Mouse (Mus musculus) skeletal muscle tissue, adult 2 months (tissue): ENCODE results near the gene Ptpn1.

Experiments
- DNase-seq: peaks from one replicate; pipeline ENCODE4 v3.0.0-alpha.2; 2012; ENCODE audit warnings: low read depth, low spot score

Gene Ptpn1

GRCm38 (mm10) chr2:167947251-167947650 lies 15.4 kb downstream of the Ptpn1 start:
- DNase-seq: no peak

DNA sequence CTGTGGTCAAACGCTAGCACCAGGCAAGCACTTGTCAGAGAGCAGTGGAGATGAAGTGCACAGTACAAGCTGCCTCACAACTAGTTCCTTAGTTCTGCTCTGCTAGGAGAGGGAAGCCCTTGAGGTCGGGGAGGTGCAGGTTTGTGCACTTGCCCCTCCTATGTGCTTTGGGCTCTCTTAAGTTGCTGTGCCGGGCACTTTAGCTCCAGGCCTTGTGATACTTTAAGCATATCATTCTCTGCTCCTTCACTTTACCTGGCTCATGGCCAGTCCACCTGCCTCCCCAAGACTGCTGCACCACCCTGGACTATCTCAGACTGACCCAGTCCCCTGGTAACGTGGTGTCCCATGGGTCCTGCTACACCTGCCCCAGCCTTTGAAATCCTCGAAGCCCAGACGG lies 16.2 kb downstream of the Ptpn1 start:
- DNase-seq: no peak

DNA sequence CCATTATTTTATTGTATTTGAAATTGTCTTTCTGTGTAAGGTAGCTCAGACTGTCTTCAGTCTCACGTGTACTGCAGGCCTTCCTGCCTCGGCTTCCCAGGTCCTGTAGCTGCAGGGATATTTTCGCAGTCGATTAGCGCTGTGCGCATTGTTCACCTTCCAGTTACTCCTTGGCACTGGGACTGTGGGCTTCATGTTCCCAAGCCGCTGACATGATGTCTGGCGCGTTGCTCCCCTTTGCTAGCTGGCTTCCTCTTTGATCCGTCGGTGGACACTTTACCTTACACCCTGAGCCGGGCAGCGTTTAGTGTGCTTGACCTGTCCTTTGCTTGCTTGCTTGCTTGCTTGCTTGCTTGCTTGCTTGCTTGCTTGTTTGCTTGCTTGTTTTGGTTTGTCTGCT lies 16.7 kb downstream of the Ptpn1 start:
- no peak for DNase-seq

DNA sequence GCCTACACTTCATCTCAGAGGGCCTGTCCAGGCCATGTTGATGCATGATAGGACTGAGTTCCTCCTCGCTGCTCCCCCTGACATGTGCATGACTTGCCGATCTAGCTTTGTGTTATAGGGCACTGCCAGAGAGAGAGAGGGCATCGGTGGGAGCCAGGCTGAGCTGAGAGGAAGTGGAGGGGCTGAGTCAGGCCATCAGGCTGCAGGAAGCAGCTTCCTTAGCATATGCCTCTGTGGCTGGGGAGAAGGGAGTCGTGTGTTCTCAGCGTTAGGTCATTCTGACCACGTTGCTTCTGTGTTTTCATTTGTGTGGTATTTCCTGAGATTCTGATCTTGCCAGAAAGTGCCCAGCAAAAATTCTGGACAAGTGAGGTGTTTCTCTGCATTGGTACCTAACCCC lies 17.4 kb downstream of the Ptpn1 start:
- no peak for DNase-seq

- DNase-seq: no peak
Measured at GRCm38 (mm10) chr2:167949808-167950207, 18.0 kb downstream of the Ptpn1 start.

DNA sequence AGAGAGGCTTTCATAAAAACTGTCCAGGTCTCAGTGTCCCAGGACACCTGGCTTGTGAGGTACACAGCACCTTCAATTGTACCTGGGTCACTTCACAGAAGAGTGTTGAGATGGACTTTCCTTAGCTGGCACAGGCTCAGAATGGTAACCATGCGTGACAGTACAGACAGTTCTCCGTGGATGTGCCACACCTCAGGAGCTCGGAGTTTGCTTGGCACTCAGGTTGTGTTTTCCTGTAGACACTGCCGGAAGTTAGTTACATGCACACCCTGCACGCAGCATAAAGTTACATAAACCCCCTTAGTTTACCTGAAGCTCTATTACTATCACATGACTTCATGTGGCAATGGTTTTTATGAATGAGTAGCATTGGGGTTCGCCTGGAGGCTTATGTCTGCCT lies 18.8 kb downstream of the Ptpn1 start:
- DNase-seq: no peak

GRCm38 (mm10) chr2:167951301-167952211 lies 19.7 kb downstream of the Ptpn1 start:
- no peak for DNase-seq

DNA sequence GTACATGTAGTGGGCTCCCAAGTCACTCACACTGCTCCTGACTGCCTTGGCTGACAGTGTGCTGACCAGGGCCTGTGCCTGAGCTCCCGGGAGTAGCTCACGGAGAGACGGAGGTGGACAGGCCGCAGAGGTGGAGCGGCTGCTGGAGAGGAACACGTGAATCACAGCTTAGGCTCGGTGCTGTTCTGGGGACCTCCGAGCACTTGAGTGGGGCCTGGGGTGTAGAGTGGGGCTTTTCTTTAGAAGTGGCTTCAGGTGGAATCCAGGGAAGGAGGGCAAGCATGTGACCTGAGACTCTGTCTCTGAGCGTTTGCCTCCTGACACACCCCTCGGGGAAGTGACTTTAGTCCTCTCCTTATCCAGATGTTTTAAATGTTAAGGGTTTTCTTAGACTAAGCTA lies 22.0 kb downstream of the Ptpn1 start:
- no peak for DNase-seq

- no peak for DNase-seq
Measured at GRCm38 (mm10) chr2:167954928-167955327, 23.1 kb downstream of the Ptpn1 start.

GRCm38 (mm10) chr2:167957539-167957938 lies 25.7 kb downstream of the Ptpn1 start:
- no peak for DNase-seq

DNA sequence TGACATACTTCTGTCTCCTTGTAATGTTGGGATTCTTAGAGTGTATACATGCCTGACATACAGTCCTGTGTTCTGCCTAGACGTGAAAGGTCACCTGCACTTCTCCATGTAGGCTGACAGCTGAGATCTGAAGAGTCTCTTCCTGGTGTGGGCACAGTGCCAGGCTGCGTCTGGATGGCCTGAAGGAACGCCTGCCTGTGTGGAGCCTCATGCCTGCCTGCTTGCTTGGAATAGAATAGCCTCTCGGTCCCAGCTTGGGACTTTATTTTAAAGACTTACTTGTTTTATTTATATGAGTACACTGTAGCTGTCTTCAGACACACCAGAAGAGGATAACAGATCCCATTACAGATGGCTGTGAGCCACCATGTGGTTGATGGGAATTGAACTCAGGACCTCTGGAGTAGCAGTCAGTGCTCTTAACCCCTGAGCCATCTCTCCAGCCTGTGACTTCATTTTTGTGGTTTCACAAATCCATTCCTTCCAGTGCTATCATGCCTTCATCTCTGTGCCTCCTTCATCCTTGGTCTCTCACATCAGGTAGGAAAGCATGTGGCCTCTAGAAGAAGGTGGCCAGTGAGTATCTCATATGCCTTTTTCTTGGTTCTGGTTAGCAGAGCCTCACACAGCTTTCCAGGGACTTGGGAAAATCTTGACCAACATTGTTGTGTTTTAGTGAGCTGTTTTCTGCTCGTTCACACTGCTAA lies 26.4 kb downstream of the Ptpn1 start:
- DNase-seq: peak; percentile 75

DNA sequence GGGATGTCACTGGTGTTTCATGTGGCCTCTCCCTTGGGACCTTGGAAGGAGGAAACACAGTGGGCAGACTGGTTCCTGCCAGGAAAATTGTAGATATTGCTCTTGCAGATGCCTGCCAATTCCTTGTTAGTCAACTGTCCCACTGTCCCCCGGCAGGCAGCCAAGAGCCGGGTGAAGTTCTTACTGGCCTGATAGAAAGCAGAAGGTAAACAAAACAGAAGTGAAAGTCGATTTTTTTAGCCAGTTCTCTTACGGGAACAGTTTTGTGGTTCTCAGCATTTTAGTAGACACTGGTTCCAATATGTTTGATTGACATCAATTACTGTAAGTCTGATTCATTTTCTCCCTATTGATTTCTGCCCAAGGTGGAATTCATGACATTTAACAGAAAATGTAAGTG lies 27.0 kb downstream of the Ptpn1 start:
- DNase-seq: peak; percentile 83

DNA sequence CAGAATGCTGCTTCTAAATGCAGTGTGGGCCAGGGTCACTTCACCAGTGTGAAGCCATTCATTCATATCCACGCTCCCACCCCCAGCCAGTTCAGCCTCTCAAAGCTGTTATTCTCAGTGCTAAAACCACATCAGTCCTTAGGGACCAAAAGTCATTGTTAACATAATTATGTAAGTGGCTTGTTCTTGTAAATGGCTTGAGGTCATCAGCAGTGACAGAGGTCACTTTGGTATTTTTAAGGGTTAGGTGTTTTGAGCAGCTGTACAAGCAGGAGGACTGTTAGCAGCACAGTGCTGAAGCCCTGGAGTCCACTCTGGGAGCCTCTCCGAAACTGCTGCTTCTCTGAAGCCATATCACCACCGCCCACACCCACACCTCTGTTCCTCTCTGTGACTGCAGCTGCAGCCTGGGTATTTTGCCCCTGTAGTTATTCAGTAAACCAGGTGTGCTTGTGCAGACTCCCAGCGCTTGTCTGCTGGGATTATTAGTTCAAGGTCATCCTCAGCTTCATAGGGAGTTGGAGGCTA lies 27.6 kb downstream of the Ptpn1 start:
- DNase-seq: no peak

DNA sequence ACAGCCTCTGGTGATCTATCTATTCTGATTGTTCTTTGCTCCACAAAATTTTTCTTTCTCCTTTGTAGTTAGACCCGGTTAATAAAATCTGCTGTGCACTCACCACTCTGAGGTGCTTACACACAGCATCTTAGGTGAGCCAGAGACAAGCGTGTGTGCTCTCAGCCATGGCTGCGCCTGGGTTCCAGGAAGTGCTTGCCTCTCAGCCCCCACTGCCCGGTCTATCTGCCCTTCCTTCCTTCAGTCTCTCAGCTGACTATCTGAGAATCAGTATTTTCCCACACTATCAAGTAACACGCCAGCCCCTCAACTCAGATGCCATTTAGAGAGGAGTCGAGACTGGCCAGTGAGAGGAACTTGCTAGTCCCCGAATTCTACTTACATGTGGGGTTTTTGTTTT lies 28.1 kb downstream of the Ptpn1 start:
- DNase-seq: no peak

GRCm38 (mm10) chr2:167960584-167960983 lies 28.7 kb downstream of the Ptpn1 start:
- no peak for DNase-seq

DNA sequence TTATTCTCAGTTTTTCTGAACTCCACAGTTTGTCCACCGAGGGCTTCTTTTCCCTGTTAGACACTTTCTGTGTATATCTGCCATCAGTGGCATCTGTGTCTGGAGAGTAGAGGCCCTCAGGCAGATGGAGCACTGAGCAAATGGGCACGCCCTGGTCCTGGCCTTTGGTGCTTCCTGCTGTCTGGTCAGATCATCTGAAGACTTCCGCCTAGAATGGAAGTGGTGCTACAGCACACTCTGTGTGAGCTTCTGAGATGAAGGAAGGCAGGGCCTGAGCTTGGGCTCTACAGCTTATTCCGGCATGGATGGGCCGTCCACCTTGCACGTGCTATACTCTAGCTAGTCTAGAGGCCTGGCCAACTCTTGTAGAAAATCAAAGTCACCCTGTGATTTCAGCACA lies 30.5 kb downstream of the Ptpn1 start:
- DNase-seq: no peak

GRCm38 (mm10) chr2:167963176-167963575 lies 31.3 kb downstream of the Ptpn1 start:
- no peak for DNase-seq

DNA sequence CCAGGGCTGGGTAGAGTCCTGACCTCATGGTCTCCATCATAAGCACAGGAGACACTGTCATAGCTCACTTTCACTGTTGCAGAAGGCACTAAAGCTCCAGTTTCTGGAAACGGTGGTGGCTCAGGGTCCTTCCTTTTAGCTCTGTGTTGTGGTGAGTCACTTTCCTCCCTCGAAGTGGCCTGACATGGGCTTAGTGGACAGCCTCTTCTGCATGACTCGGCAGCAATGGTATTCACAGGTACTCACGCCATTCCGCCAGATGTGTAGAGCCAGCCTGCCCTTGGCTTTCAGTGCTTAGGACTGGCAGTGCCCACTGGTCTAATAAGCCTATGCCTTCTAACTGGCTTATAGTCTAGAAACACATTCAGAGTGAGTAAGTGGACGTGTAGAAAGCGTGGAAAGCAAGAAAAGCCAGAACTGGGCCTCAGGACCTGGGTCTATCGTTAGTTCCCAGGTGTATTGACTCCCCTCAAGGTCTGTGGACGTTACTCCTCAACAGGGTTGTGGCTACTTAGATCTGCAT lies 32.0 kb downstream of the Ptpn1 start:
- DNase-seq: no peak

DNA sequence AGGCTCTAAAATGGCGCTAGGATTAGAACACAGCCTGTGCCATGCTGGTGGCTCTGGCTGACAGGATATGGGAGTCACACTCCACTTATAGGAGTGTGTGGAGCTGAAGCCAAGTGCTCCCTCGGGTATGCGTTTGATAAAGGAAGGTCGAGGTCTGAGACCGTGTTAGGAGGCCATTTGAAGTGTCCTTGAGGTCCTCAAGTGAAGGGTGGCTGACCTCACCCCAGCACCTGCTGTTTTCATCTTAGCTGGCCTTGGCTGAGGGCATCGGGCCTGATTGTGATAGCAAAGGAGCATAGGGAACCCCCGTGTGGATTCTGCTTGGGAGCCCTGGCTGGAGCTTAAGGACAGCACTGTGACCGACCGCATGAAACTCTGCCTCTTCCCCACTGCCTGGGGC lies 32.5 kb downstream of the Ptpn1 start:
- DNase-seq: no peak

- DNase-seq: no peak
Measured at GRCm38 (mm10) chr2:167965911-167966310, 34.1 kb downstream of the Ptpn1 start.

DNA sequence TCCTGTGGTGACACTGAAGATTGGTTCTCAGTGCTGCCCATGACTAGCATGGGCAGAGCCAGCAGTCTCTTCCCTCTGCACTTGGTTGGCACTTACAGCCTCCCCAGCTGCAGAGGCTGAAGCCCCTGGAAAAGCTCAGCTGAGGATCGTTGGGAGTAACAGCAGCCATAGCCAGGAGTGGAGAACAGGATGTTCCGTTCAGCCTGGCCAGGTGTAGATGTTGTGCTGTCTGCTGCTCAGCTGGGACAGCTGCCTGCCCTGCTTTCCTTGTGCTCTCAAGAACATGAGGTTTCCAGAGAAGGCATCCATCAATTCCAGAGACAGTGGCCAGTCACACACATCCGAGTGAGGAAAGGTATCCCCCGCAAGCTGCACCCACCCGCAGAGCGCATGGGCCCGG lies 36.6 kb downstream of the Ptpn1 start:
- DNase-seq: peak; percentile 67

GRCm38 (mm10) chr2:167969851-167970541 lies 38.1 kb downstream of the Ptpn1 start:
- DNase-seq: no peak
